Mouse (Mus musculus): ENCODE measurements around the gene Bex4.

GRCm38 (mm10) chrX:136104724-136105088 lies 34.1 kb upstream of the Bex4 start:
- no peak for TF ChIP-seq CTCF (IDR thresholded peaks at IDR 0.05; ENCODE audit: extremely low read depth, insufficient read depth, insufficient read length, insufficient replicate concordance)
- no peak for TF ChIP-seq POLR2A (IDR thresholded peaks at IDR 0.05; ENCODE audit: low read depth, low read length)
